Mouse (Mus musculus) lung, postnatal 14 days (tissue): ENCODE measurements at regions not wholly inside any gene's neighbourhood (a gene's known extent, or its start where the extent isn't known, plus 50 kb on each side); places are given as distances from the start of the nearest gene placed in this dataset.

ENCODE experiments used
- DNase-seq: peaks from one replicate; pipeline ENCODE4 v3.0.0; 2021

DNA sequence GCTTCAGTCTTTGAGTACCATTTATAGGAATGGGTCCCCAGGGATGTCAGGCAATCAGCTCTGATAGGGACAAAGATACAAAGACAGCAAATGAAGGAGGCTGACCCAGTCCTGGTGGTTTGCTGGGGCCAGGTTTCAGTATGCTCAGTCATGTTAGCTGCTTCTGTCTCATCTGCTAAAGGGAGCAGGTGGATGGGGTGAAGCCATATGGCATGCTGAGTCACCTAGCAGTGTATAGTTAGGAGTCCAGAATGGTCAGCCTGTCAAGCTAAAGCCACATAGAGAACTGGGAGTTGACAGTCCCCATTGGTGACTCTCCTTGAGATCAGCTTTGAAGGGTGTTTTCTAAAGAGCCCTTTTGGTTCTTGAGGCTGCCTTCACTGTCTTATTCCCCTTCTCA is 139.4 kb downstream of the Gm15262 start:
- no peak for DNase-seq

DNA sequence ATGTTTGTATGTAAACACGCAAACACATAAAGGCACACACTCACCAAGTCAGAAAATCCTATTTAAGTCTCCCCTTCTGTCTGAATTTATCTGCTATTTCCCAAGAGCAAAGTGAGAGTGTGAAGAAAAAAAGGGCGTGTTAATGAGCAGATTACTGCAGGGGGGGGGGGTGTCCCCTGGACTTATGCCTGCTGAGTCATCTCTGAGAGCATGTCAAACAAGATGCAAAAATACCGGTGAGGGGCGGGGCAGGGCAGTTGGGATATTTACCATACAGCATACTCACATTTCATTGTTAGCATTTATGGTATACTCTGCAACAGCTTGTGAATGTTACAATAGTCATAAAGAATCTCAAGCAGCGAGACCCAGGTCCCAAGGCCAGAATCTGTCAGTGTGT is 140.8 kb downstream of the Gm15262 start:
- DNase-seq = no peak

- peak; percentile 27 for DNase-seq
Observed at GRCm38 (mm10) chrX:161435348-161435747, 148.1 kb downstream of the Gm15262 start.
